Mouse (Mus musculus): ENCODE data around the gene Fgb. TPM values are rescaled to one million over a fixed set of nuclear protein-coding genes. Genes with fewer than 3 reads are reported as not detected.

Gene Fgb
- polyA plus RNA-seq, 1 experiment from 2014 or later, result not detected

- Histone ChIP-seq H3K4me2 (replicated peaks; ENCODE audit: low read depth, low read length) (no peak overlapping the region), H3K9me3 (ENCODE audit: control insufficient read depth, low read length) (no peaks in the 10 kb centered on the region), H3K9ac (ENCODE audit: low read depth, low read length) (no peak overlapping the region), H3K4me1 (replicated peaks; ENCODE audit: control insufficient read depth, insufficient read depth, low read length) (no peaks in the 10 kb centered on the region), H3K4me3 (ENCODE audit: low read depth, low read length) (no peak overlapping the region), H3K27me3 (ENCODE audit: control insufficient read depth, insufficient read depth, low read length) (no peaks in the 10 kb centered on the region), H3K27ac (ENCODE audit: low read depth, low read length) (no peak overlapping the region), H3K36me3 (ENCODE audit: control insufficient read depth, insufficient read depth, low read length) (no peaks in the 10 kb centered on the region)
- 94% methylated on average over 7 of the region's 7 CpGs for WGBS
- DNase-seq (ENCODE audit: low spot score), result no peak
- no peak for ATAC-seq (ENCODE audit: low FRiP score)
These were observed 44.9 kb downstream of the Fgb start for GRCm38 (mm10) chr3:83004801-83005200.

- Histone ChIP-seq H3K27ac (ENCODE audit: low read depth, low read length) (no peak overlapping the region), H3K9me3 (ENCODE audit: control insufficient read depth, low read length) (no peaks in the 10 kb centered on the region), H3K27me3 (ENCODE audit: control insufficient read depth, insufficient read depth, low read length) (no peaks in the 10 kb centered on the region), H3K4me1 (replicated peaks; ENCODE audit: control insufficient read depth, insufficient read depth, low read length) (no peaks in the 10 kb centered on the region), H3K9ac (ENCODE audit: low read depth, low read length) (no peak overlapping the region), H3K4me3 (ENCODE audit: low read depth, low read length) (no peak overlapping the region), H3K4me2 (replicated peaks; ENCODE audit: low read depth, low read length) (no peak overlapping the region), H3K36me3 (ENCODE audit: control insufficient read depth, insufficient read depth, low read length) (no peaks in the 10 kb centered on the region)
- WGBS, result 94% methylated on average over 8 of the region's 8 CpGs
- ATAC-seq (ENCODE audit: low FRiP score), result no peak
- no peak for DNase-seq (ENCODE audit: low spot score)
These were observed 46.6 kb downstream of the Fgb start for GRCm38 (mm10) chr3:83003068-83003467.

GRCm38 (mm10) chr3:83002191-83002590 is 47.5 kb downstream of the Fgb start:
- peaks cover 1% of the 10 kb centered on the region; the same call in 1 of the 2 replicates for H3K27me3 ChIP-seq (ENCODE audit: control insufficient read depth, insufficient read depth, low read length)
- H3K4me3 ChIP-seq (ENCODE audit: low read depth, low read length), result no peak overlapping the region
- no peak overlapping the region for H3K27ac ChIP-seq (ENCODE audit: low read depth, low read length)
- DNase-seq (ENCODE audit: low spot score) (peak; percentile 75), ATAC-seq (ENCODE audit: low FRiP score) (no peak)
- no peak overlapping the region for H3K9ac ChIP-seq (ENCODE audit: low read depth, low read length)
- H3K36me3 ChIP-seq (ENCODE audit: control insufficient read depth, insufficient read depth, low read length), result no peaks in the 10 kb centered on the region
- H3K4me1 ChIP-seq (replicated peaks; ENCODE audit: control insufficient read depth, insufficient read depth, low read length), result no peaks in the 10 kb centered on the region
- WGBS, result 0% methylated on average over 2 of the region's 2 CpGs
- H3K9me3 ChIP-seq (ENCODE audit: control insufficient read depth, low read length), result no peaks in the 10 kb centered on the region
- H3K4me2 ChIP-seq (replicated peaks; ENCODE audit: low read depth, low read length), result no peak overlapping the region

GRCm38 (mm10) chr3:82999995-83000394 is 49.7 kb downstream of the Fgb start:
- DNase-seq (ENCODE audit: low spot score), result no peak
- 89% methylated on average over 9 of the region's 9 CpGs for WGBS
- H3K27me3 ChIP-seq (ENCODE audit: control insufficient read depth, insufficient read depth, low read length), result peaks cover 2% of the 10 kb centered on the region; the same call in 1 of the 2 replicates
- H3K9me3 ChIP-seq (ENCODE audit: control insufficient read depth, low read length), result no peaks in the 10 kb centered on the region
- no peak overlapping the region for H3K27ac ChIP-seq (ENCODE audit: low read depth, low read length)
- no peak overlapping the region for H3K9ac ChIP-seq (ENCODE audit: low read depth, low read length)
- H3K4me2 ChIP-seq (replicated peaks; ENCODE audit: low read depth, low read length), result no peak overlapping the region
- no peak for ATAC-seq (ENCODE audit: low FRiP score)
- no peaks in the 10 kb centered on the region for H3K36me3 ChIP-seq (ENCODE audit: control insufficient read depth, insufficient read depth, low read length)
- H3K4me1 ChIP-seq (replicated peaks; ENCODE audit: control insufficient read depth, insufficient read depth, low read length), result peaks cover 6% of the 10 kb centered on the region; the same call in 1 of the 2 replicates
- no peak overlapping the region for H3K4me3 ChIP-seq (ENCODE audit: low read depth, low read length)

- no peak overlapping the region for H3K4me3 ChIP-seq (ENCODE audit: low read depth, low read length)
- H3K9me3 ChIP-seq (ENCODE audit: control insufficient read depth, low read length), result no peaks in the 10 kb centered on the region
- H3K27me3 ChIP-seq (ENCODE audit: control insufficient read depth, insufficient read depth, low read length), result peaks cover 2% of the 10 kb centered on the region; the same call in 1 of the 2 replicates
- no peak overlapping the region for H3K4me2 ChIP-seq (replicated peaks; ENCODE audit: low read depth, low read length)
- no peak overlapping the region for H3K9ac ChIP-seq (ENCODE audit: low read depth, low read length)
- H3K4me1 ChIP-seq (replicated peaks; ENCODE audit: control insufficient read depth, insufficient read depth, low read length), result peaks cover 6% of the 10 kb centered on the region; the same call in 1 of the 2 replicates
- ATAC-seq (ENCODE audit: low FRiP score), result peak; percentile 82
- no peak overlapping the region for H3K27ac ChIP-seq (ENCODE audit: low read depth, low read length)
- WGBS, result 31% methylated on average over 8 of the region's 8 CpGs
- peak; percentile 83 for DNase-seq (ENCODE audit: low spot score)
- no peaks in the 10 kb centered on the region for H3K36me3 ChIP-seq (ENCODE audit: control insufficient read depth, insufficient read depth, low read length)
These were observed 50.7 kb downstream of the Fgb start for GRCm38 (mm10) chr3:82998772-82999463.

GRCm38 (mm10) chr3:82996656-82997055 is 53.0 kb downstream of the Fgb start:
- Histone ChIP-seq H3K9ac (ENCODE audit: low read depth, low read length) (no peak overlapping the region), H3K4me3 (ENCODE audit: low read depth, low read length) (no peak overlapping the region), H3K36me3 (ENCODE audit: control insufficient read depth, insufficient read depth, low read length) (no peaks in the 10 kb centered on the region), H3K4me1 (replicated peaks; ENCODE audit: control insufficient read depth, insufficient read depth, low read length) (peaks cover 6% of the 10 kb centered on the region; the same call in 1 of the 2 replicates), H3K4me2 (replicated peaks; ENCODE audit: low read depth, low read length) (no peak overlapping the region), H3K27me3 (ENCODE audit: control insufficient read depth, insufficient read depth, low read length) (peaks cover 2% of the 10 kb centered on the region; the same call in 1 of the 2 replicates), H3K9me3 (ENCODE audit: control insufficient read depth, low read length) (no peaks in the 10 kb centered on the region), H3K27ac (ENCODE audit: low read depth, low read length) (no peak overlapping the region)
- ATAC-seq (ENCODE audit: low FRiP score) (no peak), DNase-seq (ENCODE audit: low spot score) (no peak)
- WGBS, result 78% methylated on average over 3 of the region's 3 CpGs

GRCm38 (mm10) chr3:82995368-82995767 is 54.3 kb downstream of the Fgb start:
- Histone ChIP-seq H3K4me3 (ENCODE audit: low read depth, low read length) (no peak overlapping the region), H3K4me2 (replicated peaks; ENCODE audit: low read depth, low read length) (peak overlapping the region; percentile 47), H3K36me3 (ENCODE audit: control insufficient read depth, insufficient read depth, low read length) (no peaks in the 10 kb centered on the region), H3K4me1 (replicated peaks; ENCODE audit: control insufficient read depth, insufficient read depth, low read length) (peaks cover 6% of the 10 kb centered on the region; the same call in 1 of the 2 replicates), H3K9ac (ENCODE audit: low read depth, low read length) (peak overlapping the region; percentile 34; the same call in 1 of the 2 replicates), H3K9me3 (ENCODE audit: control insufficient read depth, low read length) (no peaks in the 10 kb centered on the region), H3K27me3 (ENCODE audit: control insufficient read depth, insufficient read depth, low read length) (peaks cover 2% of the 10 kb centered on the region; the same call in 1 of the 2 replicates), H3K27ac (ENCODE audit: low read depth, low read length) (no peak overlapping the region)
- 2% methylated on average over 24 of the region's 24 CpGs for WGBS
- peak; percentile 80 for DNase-seq (ENCODE audit: low spot score)
- ATAC-seq (ENCODE audit: low FRiP score), result peak; percentile 69

GRCm38 (mm10) chr3:82992956-82993355 is 56.7 kb downstream of the Fgb start:
- Histone ChIP-seq H3K36me3 (ENCODE audit: control insufficient read depth, insufficient read depth, low read length) (no peaks in the 10 kb centered on the region), H3K27ac (ENCODE audit: low read depth, low read length) (no peak overlapping the region), H3K9me3 (ENCODE audit: control insufficient read depth, low read length) (no peaks in the 10 kb centered on the region), H3K9ac (ENCODE audit: low read depth, low read length) (no peak overlapping the region), H3K4me3 (ENCODE audit: low read depth, low read length) (no peak overlapping the region), H3K4me2 (replicated peaks; ENCODE audit: low read depth, low read length) (no peak overlapping the region), H3K27me3 (ENCODE audit: control insufficient read depth, insufficient read depth, low read length) (peaks cover 2% of the 10 kb centered on the region; the same call in 1 of the 2 replicates), H3K4me1 (replicated peaks; ENCODE audit: control insufficient read depth, insufficient read depth, low read length) (peaks cover 6% of the 10 kb centered on the region; the same call in 1 of the 2 replicates)
- DNase-seq (ENCODE audit: low spot score), result no peak
- WGBS, result 90% methylated on average over 6 of the region's 6 CpGs
- ATAC-seq (ENCODE audit: low FRiP score), result no peak

- Histone ChIP-seq H3K4me1 (replicated peaks; ENCODE audit: control insufficient read depth, insufficient read depth, low read length) (peaks cover 6% of the 10 kb centered on the region; the same call in 1 of the 2 replicates), H3K27me3 (ENCODE audit: control insufficient read depth, insufficient read depth, low read length) (no peaks in the 10 kb centered on the region), H3K9me3 (ENCODE audit: control insufficient read depth, low read length) (no peaks in the 10 kb centered on the region), H3K36me3 (ENCODE audit: control insufficient read depth, insufficient read depth, low read length) (no peaks in the 10 kb centered on the region), H3K4me3 (ENCODE audit: low read depth, low read length) (no peak overlapping the region), H3K27ac (ENCODE audit: low read depth, low read length) (no peak overlapping the region), H3K4me2 (replicated peaks; ENCODE audit: low read depth, low read length) (no peak overlapping the region), H3K9ac (ENCODE audit: low read depth, low read length) (no peak overlapping the region)
- no peak for DNase-seq (ENCODE audit: low spot score)
- 85% methylated on average over 12 of the region's 12 CpGs for WGBS
- ATAC-seq (ENCODE audit: low FRiP score), result no peak
These were observed 57.7 kb downstream of the Fgb start for GRCm38 (mm10) chr3:82991963-82992362.
